Mouse (Mus musculus) heart, embryonic 15.5 days (tissue): ENCODE results near the gene Krt20. TPM values are rescaled to one million over a fixed set of nuclear protein-coding genes. Genes with fewer than 3 reads are reported as not detected.

Experiments
- ATAC-seq: fragments of 200-750 bp; cut with Nextera tagmentation; replicated peaks from 2 replicates; pipeline ENCODE4 v1.8.0; 2017; ENCODE audit warnings: low read depth, moderate TSS enrichment; ENCODE audit not compliant: insufficient number of reproducible peaks, insufficient read depth, low FRiP score
- H3K27ac ChIP-seq: fragments of 300-500 bp; sonication (generic); 2 replicates; pipeline ENCODE4 v1.5.1; 2015; ENCODE audit warnings: mild to moderate bottlenecking, inconsistent platforms
- H3K27me3 ChIP-seq: fragments of 300-500 bp; sonication (generic); 2 replicates; pipeline ENCODE4 v1.6.1; 2015; ENCODE audit warnings: inconsistent platforms
- H3K36me3 ChIP-seq: fragments of 300-500 bp; sonication (generic); 2 replicates; pipeline ENCODE4 v1.6.1; 2015; ENCODE audit warnings: mild to moderate bottlenecking, inconsistent platforms
- H3K4me1 ChIP-seq: fragments of 300-500 bp; sonication (generic); replicated peaks from 2 replicates; pipeline ENCODE4 v1.6.1; 2015; ENCODE audit warnings: inconsistent platforms
- H3K4me2 ChIP-seq: fragments of 300-500 bp; sonication (generic); 2 replicates; pipeline ENCODE4 v1.6.1; 2015; ENCODE audit warnings: inconsistent platforms, mild to moderate bottlenecking, moderate library complexity
- H3K4me3 ChIP-seq: fragments of 300-500 bp; sonication (generic); 2 replicates; pipeline ENCODE4 v1.5.1; 2015; ENCODE audit warnings: mild to moderate bottlenecking, inconsistent platforms
- H3K9ac ChIP-seq: fragments of 300-500 bp; sonication (generic); 2 replicates; pipeline ENCODE4 v1.6.1; 2015; ENCODE audit warnings: mild to moderate bottlenecking, inconsistent platforms
- H3K9me3 ChIP-seq: fragments of 300-500 bp; sonication (generic); replicated peaks from 2 replicates; pipeline ENCODE4 v1.6.1; 2016; ENCODE audit warnings: inconsistent platforms
- WGBS: fragments of 180-500 bp; shearing (Covaris S2); methylation state at CpG from one replicate; pipeline ENCODE4 v1.1.7; 2015; ENCODE audit warnings: mixed read lengths; 5-methylcytosine and 5-hydroxymethylcytosine counted together
- polyA plus RNA-seq: library from polyadenylated mRNA; unstranded; fragments of >200 nt; fragmentation: Nextera tagmentation; extraction: Ambion mirVana; gene quantifications from 2 replicates; pipeline ENCODE4 v1.2.1, GENCODE M21; 2015

The Krt20 gene
- polyA plus RNA-seq, 1 experiment from 2014 or later: 0.43 TPM

DNA sequence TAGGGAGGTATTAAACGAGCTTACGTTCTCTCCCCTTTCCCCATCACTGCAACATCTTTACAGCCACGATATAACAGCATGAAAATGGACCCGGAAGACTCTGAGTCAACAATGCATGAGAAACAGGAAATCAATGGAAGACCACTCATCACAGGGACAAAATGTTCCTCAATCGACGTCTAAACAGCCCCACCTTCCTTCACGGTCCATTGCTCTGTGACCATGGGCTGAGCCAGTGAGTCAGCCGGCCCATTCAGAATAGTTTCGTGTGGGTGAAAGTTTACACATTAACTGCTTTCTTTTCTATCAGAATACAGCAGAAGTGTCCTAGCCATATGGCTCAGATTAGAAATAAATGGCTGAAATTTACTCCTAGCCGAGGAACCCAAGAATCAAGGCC is 16.8 kb upstream of the Krt20 start:
- Histone ChIP-seq H3K36me3 (no peaks in the 10 kb centered on the region), H3K4me3 (no peak overlapping the region), H3K9ac (no peak overlapping the region), H3K4me2 (no peak overlapping the region), H3K4me1 (no peaks in the 10 kb centered on the region), H3K27me3 (no peaks in the 10 kb centered on the region), H3K27ac (no peak overlapping the region), H3K9me3 (no peaks in the 10 kb centered on the region)
- no peak for ATAC-seq
- 75% methylated on average over 10 of the region's 10 CpGs for WGBS

DNA sequence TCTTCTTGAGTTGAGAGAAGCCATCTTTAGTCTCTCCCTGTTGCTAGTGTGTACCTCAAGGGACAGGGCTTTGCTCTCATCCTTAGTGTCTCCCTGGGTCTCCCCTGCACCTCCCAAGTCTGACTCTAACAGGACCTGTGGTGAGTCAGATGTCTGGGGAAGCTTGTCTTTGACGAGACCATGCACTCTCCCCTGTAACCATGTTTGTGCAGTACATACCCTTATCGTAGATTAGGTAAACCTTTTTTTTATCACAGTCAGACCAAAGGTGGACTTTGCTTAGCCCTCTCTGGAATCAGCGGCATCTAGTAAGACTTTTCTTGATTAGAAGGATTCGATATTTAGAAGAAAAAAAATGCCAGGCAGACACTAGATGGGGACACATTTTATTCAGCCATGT is 16.1 kb upstream of the Krt20 start:
- WGBS: 70% methylated on average over 4 of the region's 4 CpGs
- no peak overlapping the region for H3K4me2 ChIP-seq

DNA sequence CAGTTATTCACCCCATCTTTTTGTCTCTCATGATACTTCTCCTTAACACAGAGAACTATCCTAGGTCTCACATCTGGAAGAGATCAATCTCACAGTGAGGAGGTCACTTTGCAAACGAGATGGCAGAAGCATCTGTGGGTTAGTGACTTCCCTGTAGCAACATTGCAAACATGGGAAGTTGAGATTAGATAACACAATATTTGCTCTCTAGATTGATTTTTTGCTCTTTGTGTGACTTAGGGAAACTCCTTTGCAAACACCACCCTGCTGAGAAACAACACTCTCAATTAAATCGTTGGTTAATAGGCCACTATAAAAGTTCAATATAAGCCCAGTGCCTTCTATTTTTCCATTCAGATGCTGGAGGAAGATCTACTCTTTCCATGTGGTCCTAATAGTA is 10.8 kb upstream of the Krt20 start:
- no peak overlapping the region for H3K4me2 ChIP-seq
- no peaks in the 10 kb centered on the region for H3K9me3 ChIP-seq
- no peak for ATAC-seq
- no peak overlapping the region for H3K4me3 ChIP-seq
- no peaks in the 10 kb centered on the region for H3K36me3 ChIP-seq
- no peak overlapping the region for H3K9ac ChIP-seq
- no peak overlapping the region for H3K27ac ChIP-seq
- H3K27me3 ChIP-seq: no peaks in the 10 kb centered on the region
- H3K4me1 ChIP-seq: no peaks in the 10 kb centered on the region
- 41% methylated on average over 2 of the region's 2 CpGs for WGBS

More for the DNA sequence above, 16.1 kb upstream of the Krt20 start:
- no peak overlapping the region for H3K27ac ChIP-seq
- H3K36me3 ChIP-seq: no peaks in the 10 kb centered on the region
- no peak for ATAC-seq
- H3K9me3 ChIP-seq: no peaks in the 10 kb centered on the region
- H3K4me1 ChIP-seq: no peaks in the 10 kb centered on the region
- H3K27me3 ChIP-seq: no peaks in the 10 kb centered on the region
- H3K9ac ChIP-seq: no peak overlapping the region
- no peak overlapping the region for H3K4me3 ChIP-seq

DNA sequence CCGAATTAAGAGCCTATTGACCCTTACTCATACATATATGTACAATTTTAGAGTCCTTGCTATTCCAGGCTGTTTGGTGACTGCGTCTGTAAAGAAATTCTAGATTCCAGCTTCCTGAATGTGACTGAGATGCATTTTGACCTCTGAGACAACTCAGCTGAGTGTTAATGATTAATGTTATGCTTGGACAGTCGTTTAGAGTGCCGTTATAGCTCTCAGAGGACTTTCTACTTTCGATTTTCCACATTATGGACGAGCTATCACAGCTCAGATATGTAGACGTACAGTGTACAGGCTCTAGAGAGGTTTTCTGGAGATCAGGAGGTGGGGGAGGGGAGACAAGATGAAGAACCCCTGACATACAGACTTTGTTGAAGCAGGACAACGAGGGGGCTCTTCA is 3.3 kb upstream of the Krt20 start:
- no peaks in the 10 kb centered on the region for H3K9me3 ChIP-seq
- no peak overlapping the region for H3K27ac ChIP-seq
- no peaks in the 10 kb centered on the region for H3K27me3 ChIP-seq
- no peak overlapping the region for H3K9ac ChIP-seq
- H3K4me3 ChIP-seq: no peak overlapping the region
- H3K4me1 ChIP-seq: peaks cover 4% of the 10 kb centered on the region; the same call in 1 of the 2 replicates
- ATAC-seq: no peak
- no peak overlapping the region for H3K4me2 ChIP-seq
- H3K36me3 ChIP-seq: no peaks in the 10 kb centered on the region
- WGBS: 58% methylated on average over 8 of the region's 8 CpGs

DNA sequence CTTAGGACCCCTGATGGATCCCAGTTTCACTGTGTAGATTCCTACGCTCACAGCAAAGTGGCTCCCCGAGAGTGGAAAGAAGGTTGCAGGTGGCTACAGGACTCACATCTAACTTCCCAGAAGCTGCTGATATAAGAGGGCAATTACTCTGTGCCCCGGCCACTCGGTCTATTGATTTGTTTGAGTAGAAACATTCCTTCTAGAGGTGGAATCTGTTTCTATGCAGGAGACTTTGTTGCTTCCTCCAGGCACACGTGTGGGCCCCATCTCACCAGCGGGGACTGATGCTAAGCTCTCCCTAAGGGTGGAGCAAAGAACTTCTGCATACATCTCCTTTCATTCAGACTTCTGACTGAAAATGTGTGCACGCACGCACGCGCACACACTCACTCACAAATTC is 1.5 kb upstream of the Krt20 start:
- no peak overlapping the region for H3K4me3 ChIP-seq
- WGBS: 68% methylated on average over 10 of the region's 10 CpGs
- H3K27ac ChIP-seq: no peak overlapping the region
- H3K27me3 ChIP-seq: no peaks in the 10 kb centered on the region
- H3K4me2 ChIP-seq: no peak overlapping the region
- H3K9me3 ChIP-seq: no peaks in the 10 kb centered on the region
- H3K36me3 ChIP-seq: no peaks in the 10 kb centered on the region
- peaks cover 4% of the 10 kb centered on the region; the same call in 1 of the 2 replicates for H3K4me1 ChIP-seq
- H3K9ac ChIP-seq: no peak overlapping the region
- ATAC-seq: no peak

DNA sequence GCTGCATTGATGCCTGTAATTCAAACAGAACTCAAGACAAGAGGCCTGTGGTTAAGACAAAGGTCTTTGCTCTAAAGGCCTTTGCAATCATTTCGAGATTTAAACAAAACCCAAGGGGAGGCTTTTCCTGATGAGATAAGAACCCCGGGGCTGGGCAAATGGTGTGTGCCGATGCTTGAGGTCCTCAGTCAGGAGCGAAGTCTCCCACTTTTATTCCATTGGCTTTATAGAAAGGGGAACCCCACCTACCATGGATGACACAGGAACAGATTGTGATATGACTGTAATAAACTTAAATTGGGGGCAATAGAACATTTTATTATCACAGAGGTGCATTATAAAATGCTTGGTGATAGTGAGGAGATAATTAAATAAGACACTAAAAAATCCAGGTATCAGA is 1.3 kb downstream of the Krt20 start:
- 47% methylated on average over 4 of the region's 4 CpGs for WGBS
- ATAC-seq: no peak
- no peak overlapping the region for H3K9ac ChIP-seq
- H3K27ac ChIP-seq: no peak overlapping the region
- no peaks in the 10 kb centered on the region for H3K9me3 ChIP-seq
- H3K4me3 ChIP-seq: no peak overlapping the region
- H3K4me1 ChIP-seq: peaks cover 4% of the 10 kb centered on the region; the same call in 1 of the 2 replicates
- no peaks in the 10 kb centered on the region for H3K27me3 ChIP-seq
- no peaks in the 10 kb centered on the region for H3K36me3 ChIP-seq
- no peak overlapping the region for H3K4me2 ChIP-seq

DNA sequence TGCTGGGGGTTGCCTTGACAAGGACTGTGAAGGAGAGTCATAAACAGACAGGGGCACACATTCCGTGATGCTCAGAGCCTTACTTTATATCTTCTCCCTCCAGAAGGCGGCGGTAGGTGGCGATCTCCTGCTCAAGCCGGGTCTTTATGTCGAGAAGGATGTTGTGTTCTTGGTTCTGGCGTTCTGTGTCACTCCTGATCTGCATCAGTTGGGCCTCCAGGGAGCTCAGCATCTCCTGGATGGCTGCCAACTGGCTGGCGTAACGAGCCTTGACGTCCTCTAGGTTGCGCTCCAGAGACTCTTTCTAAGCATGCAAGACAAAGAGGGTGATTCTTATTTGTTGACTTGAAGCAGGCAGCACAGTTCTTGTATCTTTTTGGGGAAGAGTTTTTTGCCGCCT is 7.3 kb downstream of the Krt20 start:
- H3K9me3 ChIP-seq: no peaks in the 10 kb centered on the region
- H3K27ac ChIP-seq: no peak overlapping the region
- no peak overlapping the region for H3K9ac ChIP-seq
- no peaks in the 10 kb centered on the region for H3K4me1 ChIP-seq
- H3K4me2 ChIP-seq: no peak overlapping the region
- H3K4me3 ChIP-seq: no peak overlapping the region
- no peaks in the 10 kb centered on the region for H3K27me3 ChIP-seq
- ATAC-seq: no peak
- H3K36me3 ChIP-seq: no peaks in the 10 kb centered on the region
- 46% methylated on average over 12 of the region's 12 CpGs for WGBS

DNA sequence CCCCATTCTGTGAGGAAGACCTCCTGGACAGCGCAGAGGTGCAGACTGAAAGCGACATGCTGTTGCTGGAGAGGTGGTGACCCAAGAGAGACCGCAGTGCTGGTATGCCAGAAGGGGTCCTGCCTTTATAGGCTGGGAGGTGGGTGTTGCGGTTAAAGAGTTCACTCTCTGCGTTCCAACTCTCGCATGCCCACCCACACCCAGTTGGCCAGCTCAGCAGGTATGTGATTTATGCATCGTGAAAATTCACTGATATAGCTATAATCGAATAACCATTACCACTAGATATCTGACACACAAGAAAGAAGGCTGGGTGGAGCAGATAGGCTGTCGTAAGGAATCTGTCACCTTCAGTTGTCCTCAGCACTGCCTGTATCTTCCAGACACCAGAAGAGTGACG is 15.8 kb downstream of the Krt20 start, which contains the start of gene Krt12:
Krt12 (minus strand) TSS at position 101 of the 400 bp plus-strand sequence.
- Histone ChIP-seq H3K36me3 (no peaks in the 10 kb centered on the region), H3K27me3 (peaks cover 4% of the 10 kb centered on the region), H3K9me3 (no peaks in the 10 kb centered on the region), H3K4me3 (no peak within 1 kb of the TSS), H3K4me1 (no peaks in the 10 kb centered on the region), H3K4me2 (no peak within 1 kb of the TSS), H3K27ac (no peak within 1 kb of the TSS), H3K9ac (no peak within 1 kb of the TSS)
- ATAC-seq: no peak
- 71% methylated on average over 10 of the region's 10 CpGs for WGBS

DNA sequence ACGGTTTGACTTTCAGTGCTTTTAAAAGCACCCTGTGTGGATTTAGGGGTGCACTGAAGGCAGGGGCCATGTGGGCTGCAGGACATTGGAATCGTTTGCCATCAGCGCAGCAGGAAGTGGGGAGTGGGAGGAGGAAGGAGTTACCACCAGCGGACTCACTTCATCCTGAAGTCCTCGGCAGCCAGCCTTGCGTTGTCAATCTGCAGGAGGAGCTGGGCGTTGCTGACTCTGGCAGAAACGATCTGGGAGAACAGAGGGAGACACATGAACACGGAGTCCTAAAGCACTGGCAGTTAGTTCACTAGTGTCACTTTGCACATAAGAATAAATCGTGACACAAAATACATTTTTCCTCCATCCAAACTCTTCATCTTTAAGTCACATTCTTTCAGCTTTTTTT is 17.4 kb downstream of the Krt20 start:
- no peaks in the 10 kb centered on the region for H3K4me1 ChIP-seq
- no peaks in the 10 kb centered on the region for H3K9me3 ChIP-seq
- no peak for ATAC-seq
- H3K4me2 ChIP-seq: no peak overlapping the region
- H3K4me3 ChIP-seq: no peak overlapping the region
- H3K9ac ChIP-seq: no peak overlapping the region
- 33% methylated on average over 10 of the region's 10 CpGs for WGBS
- H3K27me3 ChIP-seq: peaks cover 9% of the 10 kb centered on the region
- H3K27ac ChIP-seq: no peak overlapping the region
- H3K36me3 ChIP-seq: no peaks in the 10 kb centered on the region

DNA sequence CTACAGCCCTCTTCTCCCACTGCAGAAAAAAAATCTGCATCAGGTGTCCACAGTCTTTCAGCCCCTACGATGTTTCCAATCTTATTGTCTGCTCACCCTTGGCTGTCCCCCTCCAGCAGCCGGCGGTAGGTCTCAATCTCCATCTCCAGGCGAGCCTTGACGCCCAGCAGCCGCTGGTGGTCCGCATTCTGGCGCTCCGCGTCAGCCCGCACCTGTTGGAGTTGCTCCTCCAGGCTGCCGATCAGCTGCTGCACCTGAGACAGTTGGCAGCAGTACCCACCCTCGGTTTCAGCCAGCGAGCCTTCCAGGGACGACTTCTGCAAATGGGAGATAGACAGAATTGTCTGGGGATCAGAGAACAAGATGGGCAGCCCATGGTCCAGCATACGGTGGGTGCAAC is 20.1 kb downstream of the Krt20 start:
- 67% methylated on average over 16 of the region's 16 CpGs for whole genome bisulfite sequencing

DNA sequence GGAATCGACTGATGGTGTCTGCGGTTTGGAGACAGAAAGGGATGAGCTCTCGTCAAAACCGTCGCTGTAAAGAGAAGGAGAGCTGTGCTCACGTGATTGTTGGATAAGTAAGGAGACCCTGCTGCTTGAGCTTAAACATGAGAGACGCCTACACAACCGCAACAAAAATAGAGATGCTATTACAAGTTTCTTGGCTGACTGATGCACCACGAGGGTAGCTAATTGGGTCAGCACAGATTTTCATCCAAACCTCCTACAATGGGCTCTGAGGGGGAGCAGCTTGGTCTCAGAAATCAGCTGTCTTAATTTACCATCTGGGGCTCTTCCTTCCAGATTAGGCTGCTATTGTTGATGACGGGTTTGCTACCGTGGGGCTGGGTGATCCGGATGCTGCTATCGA is 21.0 kb downstream of the Krt20 start:
- Histone ChIP-seq H3K4me2 (no peak overlapping the region), H3K9ac (no peak overlapping the region), H3K4me1 (no peaks in the 10 kb centered on the region), H3K4me3 (no peak overlapping the region), H3K27ac (no peak overlapping the region), H3K9me3 (no peaks in the 10 kb centered on the region), H3K27me3 (peaks cover 7% of the 10 kb centered on the region), H3K36me3 (no peaks in the 10 kb centered on the region)
- 80% methylated on average over 13 of the region's 13 CpGs for WGBS
- no peak for ATAC-seq

More for the DNA sequence above, 20.1 kb downstream of the Krt20 start:
- H3K4me3 ChIP-seq: no peak overlapping the region
- no peak overlapping the region for H3K4me2 ChIP-seq
- no peak overlapping the region for H3K9ac ChIP-seq
- no peaks in the 10 kb centered on the region for H3K36me3 ChIP-seq
- no peak overlapping the region for H3K27ac ChIP-seq
- no peak for ATAC-seq
- H3K27me3 ChIP-seq: peaks cover 9% of the 10 kb centered on the region
- no peaks in the 10 kb centered on the region for H3K9me3 ChIP-seq
- H3K4me1 ChIP-seq: no peaks in the 10 kb centered on the region

DNA sequence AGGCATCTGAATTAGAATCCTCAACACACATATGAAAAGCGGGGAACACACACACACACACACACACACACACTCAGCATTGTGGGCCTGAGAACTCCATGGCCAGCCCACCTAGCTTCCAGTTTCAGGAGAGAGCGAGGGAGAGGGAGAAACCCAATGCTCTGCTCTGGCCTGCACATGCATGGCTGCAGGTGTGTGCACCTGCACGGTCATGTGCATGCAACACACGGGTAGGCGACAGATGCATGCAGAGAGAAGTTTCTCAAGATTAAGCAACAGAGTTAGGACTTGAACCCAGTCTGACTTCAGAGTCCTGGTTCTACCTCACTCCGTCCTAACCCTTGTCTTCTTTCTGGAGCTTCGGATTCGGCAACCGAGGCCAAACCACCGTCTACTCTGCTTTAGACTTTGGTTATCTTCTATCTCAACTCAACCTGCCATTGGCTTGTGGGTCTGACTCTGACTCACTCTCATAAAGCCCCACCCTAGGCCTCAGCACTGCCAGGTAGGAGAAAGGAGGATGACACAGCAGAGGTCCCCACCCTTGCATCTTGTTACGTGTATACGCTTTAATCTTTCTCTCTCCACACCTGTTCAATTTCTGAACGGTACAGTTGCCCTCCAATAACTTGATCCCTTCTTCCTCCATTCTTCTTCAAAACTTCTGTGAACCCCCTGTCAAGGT is 23.3 kb downstream of the Krt20 start:
- no peak overlapping the region for H3K4me2 ChIP-seq
- WGBS: 83% methylated on average over 13 of the region's 13 CpGs
- no peaks in the 10 kb centered on the region for H3K9me3 ChIP-seq
- no peaks in the 10 kb centered on the region for H3K4me1 ChIP-seq
- H3K4me3 ChIP-seq: no peak overlapping the region
- H3K27ac ChIP-seq: no peak overlapping the region
- no peaks in the 10 kb centered on the region for H3K36me3 ChIP-seq
- H3K9ac ChIP-seq: no peak overlapping the region
- peaks cover 5% of the 10 kb centered on the region for H3K27me3 ChIP-seq
- ATAC-seq: no peak
